Mouse (Mus musculus): ENCODE data around the gene Omp.

Gene Omp

GRCm38 (mm10) chr7:98164999-98165528, 19.8 kb upstream of the Omp start:
- peak; percentile 71 for DNase-seq

GRCm38 (mm10) chr7:98164382-98164998, 19.2 kb upstream of the Omp start:
- no peak for DNase-seq

DNA sequence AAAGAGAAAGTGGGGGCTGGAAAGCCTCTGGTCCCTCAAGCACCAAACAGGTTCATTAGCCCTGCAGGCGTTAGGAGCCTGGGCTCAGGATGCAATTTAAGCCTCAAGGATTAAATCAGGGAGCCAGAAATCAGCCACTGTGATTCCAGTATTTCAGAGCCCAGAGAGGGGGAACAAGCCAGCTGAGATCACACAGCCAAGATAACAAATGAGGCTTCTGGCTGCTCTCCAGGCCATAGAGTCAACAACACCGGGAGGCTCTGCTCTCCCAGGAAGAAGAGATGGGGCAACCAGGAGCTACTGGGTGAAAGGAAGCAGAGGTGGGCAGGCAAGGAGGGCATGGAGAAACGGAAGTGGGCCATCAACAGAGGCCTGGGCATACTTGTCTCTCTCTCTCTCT, 18.4 kb upstream of the Omp start:
- DNase-seq: no peak

DNA sequence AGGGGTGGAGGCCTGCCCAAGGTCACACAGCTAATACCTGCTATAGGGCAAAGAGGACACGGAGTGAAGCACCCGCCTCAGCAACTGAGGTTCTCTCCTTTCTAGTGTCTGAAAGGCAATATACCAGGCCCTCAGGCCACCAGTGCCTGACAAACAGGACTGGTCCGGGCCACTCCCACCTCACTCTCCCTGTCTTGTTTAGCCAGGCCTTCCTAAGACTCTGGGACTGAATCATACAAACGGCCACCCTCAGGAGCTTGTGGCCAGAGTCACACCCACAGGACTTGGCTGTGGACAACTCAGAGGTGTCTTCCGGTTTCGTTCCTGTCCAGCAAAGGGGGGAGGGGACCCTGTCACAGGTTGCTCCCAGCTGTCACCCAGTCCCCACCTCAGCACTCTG, 16.9 kb upstream of the Omp start:
- DNase-seq: no peak

DNA sequence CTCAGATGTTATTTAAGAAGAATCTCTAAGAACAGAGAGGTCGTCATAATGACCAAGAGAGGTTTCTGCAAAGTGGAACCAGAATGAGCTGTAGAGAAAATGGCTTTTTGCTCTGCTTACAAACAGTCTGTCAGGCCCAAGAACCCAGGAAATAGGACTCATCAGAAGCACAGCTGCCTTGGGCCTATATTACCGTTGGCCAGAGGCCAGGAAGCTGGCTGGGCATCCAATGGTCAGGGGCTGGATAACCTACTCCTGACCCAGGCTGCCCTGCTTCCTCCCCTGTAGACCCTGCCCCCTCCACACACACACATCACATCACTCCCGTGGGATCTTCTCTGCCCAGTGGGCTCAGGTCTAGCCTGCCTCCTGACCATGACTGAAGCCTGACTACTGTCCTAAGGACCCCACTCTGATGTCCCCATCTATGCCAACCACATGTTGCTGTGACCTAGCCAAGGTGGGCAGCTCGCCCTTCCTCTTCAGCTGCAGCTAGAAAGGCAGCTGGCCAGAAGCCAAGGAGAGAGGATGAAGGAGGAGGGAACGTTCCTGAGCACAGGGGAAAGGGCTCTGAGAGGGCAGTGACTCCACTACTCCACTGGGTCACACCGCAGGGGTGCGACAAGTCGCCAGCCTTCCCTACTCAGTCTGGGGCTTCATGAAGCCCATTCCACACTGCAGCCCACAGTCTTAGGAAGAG, 14.9 kb upstream of the Omp start:
- no peak for DNase-seq

DNA sequence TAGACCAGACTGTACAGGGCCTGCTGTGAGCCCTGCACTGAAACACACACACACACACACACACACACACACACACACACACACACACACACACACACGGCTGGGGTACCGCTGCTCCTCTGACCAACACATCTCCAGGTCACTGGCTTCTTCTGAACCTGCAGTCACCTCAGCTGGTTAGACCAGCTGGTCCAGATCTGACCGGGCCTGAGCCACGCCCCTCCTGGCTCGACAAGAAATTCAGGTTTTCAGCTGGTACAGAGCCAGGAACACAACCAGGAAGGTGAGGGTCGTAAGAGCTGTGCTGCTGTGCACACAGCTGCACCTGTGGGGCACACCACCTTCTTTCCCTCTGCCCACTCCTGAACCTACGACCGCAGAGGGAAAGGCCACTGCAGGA, 13.2 kb upstream of the Omp start:
- DNase-seq: peak; percentile 65

- DNase-seq: peak; percentile 63
Measured at GRCm38 (mm10) chr7:98157636-98158332, 12.5 kb upstream of the Omp start.

- DNase-seq: no peak
Measured at GRCm38 (mm10) chr7:98156280-98156665, 11.0 kb upstream of the Omp start.

DNA sequence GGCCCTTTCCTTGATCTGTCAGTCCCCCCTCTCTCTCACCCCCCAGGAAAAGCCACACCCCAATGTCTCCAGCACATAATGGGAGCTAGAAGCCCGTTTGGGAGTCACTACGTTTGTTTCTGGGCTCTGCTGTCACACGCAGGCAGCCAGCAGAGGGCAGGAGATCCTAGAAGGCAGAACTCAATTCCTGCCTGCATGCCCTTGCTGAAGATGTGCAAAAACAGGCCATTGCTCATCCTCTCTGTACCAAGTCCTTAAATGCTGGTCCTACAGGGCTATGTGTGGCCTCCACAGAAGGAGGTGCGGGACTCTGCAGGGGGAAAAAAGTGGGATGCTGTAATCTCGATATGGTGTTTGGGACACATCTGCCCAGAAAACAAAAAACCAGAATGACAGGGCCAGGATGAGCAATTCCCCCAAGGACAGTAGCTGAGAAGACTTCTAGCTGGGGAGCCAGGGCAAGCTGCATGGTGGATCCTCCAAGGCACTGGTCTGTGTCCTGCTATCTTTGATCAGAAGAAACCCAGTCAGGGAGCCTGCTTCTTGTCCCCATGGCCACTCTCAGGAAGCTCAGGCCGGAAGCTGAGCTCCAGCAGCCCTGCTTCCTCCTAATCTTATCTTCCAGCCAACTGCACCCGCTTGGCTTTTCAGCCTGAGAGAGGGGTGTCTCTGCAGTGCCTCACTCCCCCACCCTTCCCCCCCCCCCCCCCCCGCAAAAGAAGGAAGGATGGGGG, 10.4 kb upstream of the Omp start:
- peak; percentile 82 for DNase-seq

DNA sequence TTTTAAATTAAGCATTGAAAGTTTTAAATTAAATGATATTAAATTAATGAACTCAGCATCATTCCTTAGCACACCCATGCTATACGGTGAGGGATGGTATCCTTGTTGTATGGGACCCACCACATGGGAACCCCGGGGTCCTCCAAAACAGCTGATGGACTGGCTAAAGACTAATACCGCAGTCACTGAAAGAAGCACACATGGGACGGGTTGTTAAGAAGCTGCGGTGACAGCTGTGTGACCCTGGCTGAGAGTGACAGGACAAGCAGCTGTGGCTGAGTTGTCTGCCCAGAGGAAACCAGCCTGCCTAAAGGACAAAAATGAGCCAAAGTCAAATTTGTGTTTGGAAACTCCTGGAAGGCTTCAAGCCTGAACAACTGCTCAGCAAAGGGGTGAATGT, 8.6 kb upstream of the Omp start:
- DNase-seq: no peak

- no peak for DNase-seq
Measured at GRCm38 (mm10) chr7:98153345-98153744, 8.0 kb upstream of the Omp start.

DNA sequence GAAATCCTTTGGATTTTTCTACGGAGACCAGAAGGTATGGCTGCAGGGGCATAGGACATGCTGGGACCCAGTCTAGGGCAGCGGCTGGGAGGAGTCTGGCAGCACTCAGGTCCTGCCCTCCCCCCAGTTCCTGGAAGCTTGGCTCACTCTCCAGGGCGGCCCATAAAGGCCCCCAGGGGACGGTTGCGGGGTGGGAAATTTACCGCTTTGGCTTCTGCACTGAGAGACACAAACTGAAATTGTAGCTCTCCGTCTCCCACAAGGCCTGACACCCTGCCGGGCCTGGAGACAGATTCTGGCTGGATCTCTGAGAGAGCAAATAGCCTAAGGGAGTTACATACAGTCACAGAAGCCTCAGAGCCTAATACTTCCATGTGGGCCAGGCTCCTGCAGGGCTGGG, 7.1 kb upstream of the Omp start:
- DNase-seq: no peak

- no peak for DNase-seq
Measured at GRCm38 (mm10) chr7:98150525-98150924, 5.2 kb upstream of the Omp start.

DNA sequence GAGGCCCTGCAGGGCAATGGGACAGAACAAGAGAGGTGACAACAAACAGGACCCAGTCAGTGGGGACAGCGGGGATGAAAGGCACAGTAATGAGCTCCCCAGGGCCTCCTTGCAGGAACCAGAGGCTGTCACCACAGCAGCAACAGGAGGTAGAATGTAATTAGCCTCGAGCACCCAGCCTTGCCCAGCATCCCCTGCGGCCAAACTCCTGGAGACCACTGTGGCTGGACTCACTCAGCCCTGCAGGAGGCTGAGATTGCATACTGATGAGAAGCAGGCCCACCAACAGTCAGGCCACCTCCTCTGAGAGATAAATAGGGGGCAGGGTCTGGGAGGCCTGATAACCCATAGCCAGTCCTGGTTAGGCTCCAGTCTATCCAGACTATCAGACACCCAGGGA, 4.5 kb upstream of the Omp start:
- DNase-seq: no peak

- no peak for DNase-seq
Measured at GRCm38 (mm10) chr7:98148721-98149407, 3.6 kb upstream of the Omp start.

DNA sequence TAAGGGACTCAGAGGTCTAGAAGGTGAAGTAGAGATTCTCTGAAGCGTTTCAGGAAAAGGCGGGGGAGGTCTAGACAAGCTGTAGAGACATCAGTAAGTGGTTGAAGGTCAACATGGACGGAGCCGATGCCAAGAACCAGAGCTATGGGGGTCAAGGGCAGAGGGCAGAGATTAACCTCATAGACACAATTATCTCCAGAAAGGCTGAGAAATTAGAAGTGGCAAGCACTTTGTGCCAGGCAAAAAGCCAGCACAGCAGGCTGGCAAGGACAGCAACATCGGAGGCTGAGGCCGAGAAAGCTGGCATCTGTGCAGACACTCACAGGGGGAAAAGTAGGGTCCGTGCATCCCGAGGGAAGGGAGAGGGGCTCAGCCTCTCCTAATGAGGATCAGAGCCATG, 2.5 kb upstream of the Omp start:
- DNase-seq: no peak

DNA sequence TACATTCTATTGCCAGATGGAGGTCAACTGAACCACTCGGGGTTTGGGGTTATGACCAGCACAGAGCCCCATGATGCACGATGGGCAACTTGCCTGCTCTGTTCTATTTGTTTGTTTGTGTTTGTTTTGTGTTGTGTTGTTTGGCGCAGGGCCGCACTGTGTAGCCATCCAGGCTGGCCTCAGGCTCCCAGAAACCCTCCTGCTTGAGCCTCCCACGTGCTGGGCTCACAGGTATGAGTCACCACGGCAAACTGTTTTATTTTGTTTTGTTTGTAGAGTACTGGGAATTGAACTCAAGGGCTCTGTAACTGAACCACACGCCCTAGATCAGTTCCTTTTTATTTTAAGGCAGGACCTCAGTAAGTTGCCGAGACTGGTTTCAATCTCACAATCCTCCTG, 1.1 kb upstream of the Omp start:
- no peak for DNase-seq

DNA sequence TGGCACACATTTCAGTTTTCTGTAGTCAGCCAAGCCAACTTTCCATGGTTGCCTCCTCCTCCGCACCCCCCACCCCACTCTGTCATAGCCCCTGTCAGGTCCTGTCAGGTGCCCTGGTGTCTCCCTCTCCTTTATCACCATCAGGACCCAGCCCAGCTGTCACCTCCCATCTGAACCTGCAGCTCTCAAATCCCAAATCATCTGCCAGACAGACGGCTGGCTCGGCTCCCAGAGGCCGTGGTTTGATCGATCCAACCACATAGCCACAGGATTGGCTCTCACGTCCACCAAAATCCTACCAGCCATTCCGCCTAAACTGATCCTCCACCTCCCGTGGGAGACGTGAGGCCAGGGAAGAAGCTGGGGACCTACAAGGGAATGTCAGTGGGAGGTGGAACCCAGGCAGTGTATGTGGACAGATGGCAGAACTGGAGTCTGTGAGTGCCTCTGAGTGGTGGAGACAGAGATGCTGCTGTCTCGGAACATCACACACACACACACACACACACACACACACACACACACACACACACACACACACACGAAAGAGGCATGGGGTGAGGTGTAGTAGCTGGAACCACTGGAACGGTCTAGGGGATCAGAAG, 642 bp upstream of the Omp start:
- no peak for DNase-seq

- no peak for DNase-seq
Measured at GRCm38 (mm10) chr7:98142648-98143047, 2.7 kb downstream of the Omp start.

DNA sequence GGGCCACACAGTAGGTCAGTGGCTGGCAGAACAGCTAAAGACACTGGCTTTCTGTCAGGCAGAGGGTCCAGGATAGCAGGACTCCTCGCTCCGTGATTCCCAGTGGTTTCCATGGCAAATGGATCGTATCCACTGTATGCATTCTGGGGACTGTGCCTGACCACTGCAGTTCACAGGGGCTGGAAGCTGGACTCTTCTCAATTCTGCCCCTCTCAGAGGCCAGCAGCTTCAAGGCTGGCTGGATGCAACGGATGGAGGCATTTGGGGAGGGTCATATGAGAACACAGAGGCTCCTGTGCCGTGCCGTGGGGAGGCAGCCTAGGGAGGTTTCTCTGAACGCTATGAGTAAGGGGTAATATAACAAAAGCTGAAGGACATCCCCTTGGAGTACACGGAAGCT, 3.1 kb downstream of the Omp start:
- DNase-seq: no peak

DNA sequence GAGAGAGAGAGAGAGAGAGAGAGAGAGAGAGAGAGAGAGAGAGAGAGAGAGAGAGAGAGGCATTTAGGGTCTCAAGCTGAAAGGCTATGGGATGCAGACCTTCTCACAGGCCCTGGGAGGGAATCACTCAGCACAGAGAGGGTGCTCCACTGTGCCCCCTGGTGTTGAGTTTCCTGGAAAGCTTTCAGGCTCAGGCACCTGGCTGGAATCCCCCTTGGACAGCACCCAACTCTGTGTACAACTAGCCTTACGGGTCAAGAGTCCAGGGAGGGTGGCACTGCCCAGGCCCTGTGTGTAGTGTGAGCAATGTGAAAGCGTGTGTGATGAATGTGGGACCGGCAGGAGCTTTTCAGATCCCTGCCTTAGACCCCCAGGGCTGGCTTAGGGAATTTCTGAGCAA, 4.1 kb downstream of the Omp start:
- peak; percentile 63 for DNase-seq

DNA sequence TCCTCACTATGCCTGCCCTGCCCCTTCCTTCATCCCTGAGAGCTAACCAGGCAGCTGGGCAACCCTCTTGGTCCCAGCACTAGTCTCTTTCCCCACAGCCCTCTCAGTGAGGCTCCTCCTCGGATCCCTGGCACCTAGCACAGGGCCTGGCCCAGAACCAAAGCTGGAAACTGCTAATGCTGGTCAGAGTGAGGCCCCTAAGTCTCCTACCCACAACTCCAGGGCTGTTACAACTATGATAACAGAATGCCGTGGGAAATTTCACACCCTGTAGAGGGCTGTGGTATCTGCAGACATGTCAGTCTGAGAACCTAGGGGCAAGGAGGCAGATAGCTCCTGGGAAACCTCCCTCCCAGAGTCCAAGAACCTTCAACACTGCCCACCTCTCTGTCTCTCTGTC, 4.7 kb downstream of the Omp start:
- no peak for DNase-seq

Measured in liver (tissue).